Mouse (Mus musculus): ENCODE measurements around the gene Dpt. TPM values are rescaled to one million over a fixed set of nuclear protein-coding genes. Genes with fewer than 3 reads are reported as not detected.
"Not testable (repeated sequence)": the region's sequence is repeated elsewhere in the genome, so short reads cannot be mapped to it uniquely, and the experiment has no call there.

Dpt gene
- polyA plus RNA-seq, 1 experiment from 2014 or later, result 115 TPM

DNA sequence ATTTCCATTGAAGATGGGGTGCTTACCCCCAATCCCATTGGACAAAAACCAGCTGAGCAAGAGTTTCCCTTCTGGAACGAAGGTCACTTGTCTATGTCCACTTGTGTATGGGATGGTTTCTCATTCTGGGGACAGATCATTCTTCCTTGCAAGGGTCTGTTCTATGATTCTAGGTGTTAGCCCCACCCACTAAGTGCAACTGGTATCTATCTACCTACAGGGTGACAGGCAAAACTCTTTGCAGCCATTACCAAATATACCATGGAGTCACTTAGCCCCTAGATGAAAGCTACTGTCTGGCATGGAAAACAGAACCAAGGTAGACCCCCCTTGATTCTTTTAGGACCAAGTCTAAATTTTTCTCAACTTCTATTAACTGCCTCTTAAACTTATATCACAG lies 24.9 kb downstream of the Dpt start:
- ATAC-seq (ENCODE audit: insufficient number of reproducible peaks, low FRiP score, low TSS enrichment, low read depth), result no peak
- H3K4me1 ChIP-seq, result no peaks in the 10 kb centered on the region
- H3K4me3 ChIP-seq (replicated peaks), result no peak overlapping the region
- 83% methylated on average over 1 of the region's 1 CpGs for WGBS
- H3K9ac ChIP-seq, result no peak overlapping the region
- H3K9me3 ChIP-seq (replicated peaks), result no peaks in the 10 kb centered on the region
- no peaks in the 10 kb centered on the region for H3K27me3 ChIP-seq
- H3K36me3 ChIP-seq, result no peaks in the 10 kb centered on the region
- H3K4me2 ChIP-seq (replicated peaks), result no peak overlapping the region
- no peak overlapping the region for H3K27ac ChIP-seq (replicated peaks)

- Histone ChIP-seq H3K27ac (replicated peaks) (no peak overlapping the region), H3K4me2 (replicated peaks) (no peak overlapping the region), H3K36me3 (no peaks in the 10 kb centered on the region), H3K4me3 (replicated peaks) (no peak overlapping the region), H3K27me3 (no peaks in the 10 kb centered on the region), H3K4me1 (no peaks in the 10 kb centered on the region), H3K9ac (no peak overlapping the region), H3K9me3 (replicated peaks) (no peaks in the 10 kb centered on the region)
- WGBS, result 24% methylated on average over 3 of the region's 3 CpGs
- no peak for ATAC-seq (ENCODE audit: insufficient number of reproducible peaks, low FRiP score, low TSS enrichment, low read depth)
These were observed 25.4 kb downstream of the Dpt start for GRCm38 (mm10) chr1:164821821-164822220.

DNA sequence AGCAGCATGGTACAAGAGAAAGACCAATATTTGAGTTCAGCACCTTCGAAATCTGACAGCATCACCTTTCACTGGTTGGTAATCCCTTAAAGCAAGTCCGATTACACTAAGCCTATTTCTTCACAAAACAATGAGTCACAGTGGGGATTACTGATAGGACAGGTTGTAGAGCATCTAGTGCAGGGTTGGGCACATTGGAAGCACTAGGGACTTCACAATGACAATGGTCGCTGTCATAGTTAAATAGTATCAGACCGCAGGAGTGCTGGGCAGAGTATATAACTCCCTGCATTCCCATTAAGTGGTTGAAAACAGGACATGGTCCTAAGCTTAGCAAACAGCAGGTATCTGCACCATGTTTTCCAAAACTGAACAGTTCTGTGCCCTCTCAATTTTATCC lies 25.8 kb downstream of the Dpt start:
- H3K36me3 ChIP-seq, result no peaks in the 10 kb centered on the region
- H3K9ac ChIP-seq, result no peak overlapping the region
- H3K27ac ChIP-seq (replicated peaks), result no peak overlapping the region
- H3K27me3 ChIP-seq, result no peaks in the 10 kb centered on the region
- no peaks in the 10 kb centered on the region for H3K4me1 ChIP-seq
- no peak for ATAC-seq (ENCODE audit: insufficient number of reproducible peaks, low FRiP score, low TSS enrichment, low read depth)
- H3K4me2 ChIP-seq (replicated peaks), result no peak overlapping the region
- no peaks in the 10 kb centered on the region for H3K9me3 ChIP-seq (replicated peaks)
- WGBS, result 67% methylated on average over 4 of the region's 4 CpGs
- H3K4me3 ChIP-seq (replicated peaks), result no peak overlapping the region

DNA sequence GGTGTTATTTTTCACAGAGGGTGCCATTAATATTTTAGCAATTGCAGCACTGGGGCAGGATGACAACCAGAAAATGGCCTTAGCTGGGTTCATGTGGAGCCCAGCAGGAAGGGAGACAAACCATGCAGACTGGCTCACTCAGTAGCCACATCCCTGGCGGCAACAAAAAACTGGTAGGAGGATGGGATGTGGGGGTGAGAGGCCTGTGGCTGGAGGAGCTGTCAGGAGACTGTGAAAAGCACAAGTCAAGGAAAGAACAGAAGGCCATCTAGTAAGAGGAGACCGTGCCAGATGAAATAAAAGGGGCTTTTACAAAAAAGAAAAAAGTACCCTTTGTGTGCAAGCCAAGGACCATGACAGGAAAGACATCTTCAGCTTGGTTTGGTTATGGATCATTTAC lies 28.5 kb downstream of the Dpt start:
- Histone ChIP-seq H3K4me2 (replicated peaks) (no peak overlapping the region), H3K9ac (no peak overlapping the region), H3K9me3 (replicated peaks) (no peaks in the 10 kb centered on the region), H3K27me3 (no peaks in the 10 kb centered on the region), H3K36me3 (no peaks in the 10 kb centered on the region), H3K4me3 (replicated peaks) (no peak overlapping the region), H3K4me1 (no peaks in the 10 kb centered on the region), H3K27ac (replicated peaks) (no peak overlapping the region)
- no peak for ATAC-seq (ENCODE audit: insufficient number of reproducible peaks, low FRiP score, low TSS enrichment, low read depth)
- 36% methylated on average over 2 of the region's 2 CpGs for WGBS

DNA sequence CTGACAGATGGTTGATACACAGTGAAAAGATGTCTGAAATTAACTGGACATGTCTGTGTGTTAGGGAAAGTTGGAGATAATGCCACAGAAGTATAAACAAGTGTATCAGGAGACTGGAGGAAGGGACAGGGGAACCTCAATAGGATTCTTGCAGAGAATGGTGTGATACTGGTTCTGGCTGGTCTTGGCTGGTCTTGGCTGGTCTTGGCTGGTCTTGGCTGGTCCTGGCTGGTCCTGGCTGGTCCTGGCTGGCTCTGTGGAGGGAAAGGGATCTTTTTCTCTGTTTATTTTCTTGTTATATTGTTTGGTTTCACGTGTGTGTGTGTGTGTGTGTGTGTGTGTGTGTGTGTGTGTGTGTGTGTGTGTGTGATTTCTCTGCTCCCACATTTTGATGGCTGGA lies 33.4 kb downstream of the Dpt start:
- no peaks in the 10 kb centered on the region for H3K9me3 ChIP-seq (replicated peaks)
- H3K4me3 ChIP-seq (replicated peaks), result no peak overlapping the region
- no peak overlapping the region for H3K4me2 ChIP-seq (replicated peaks)
- 36% methylated on average over 1 of the region's 1 CpGs for WGBS
- H3K27me3 ChIP-seq, result no peaks in the 10 kb centered on the region
- no peak for ATAC-seq (ENCODE audit: insufficient number of reproducible peaks, low FRiP score, low TSS enrichment, low read depth)
- no peaks in the 10 kb centered on the region for H3K4me1 ChIP-seq
- H3K9ac ChIP-seq, result no peak overlapping the region
- H3K27ac ChIP-seq (replicated peaks), result no peak overlapping the region
- H3K36me3 ChIP-seq, result no peaks in the 10 kb centered on the region

DNA sequence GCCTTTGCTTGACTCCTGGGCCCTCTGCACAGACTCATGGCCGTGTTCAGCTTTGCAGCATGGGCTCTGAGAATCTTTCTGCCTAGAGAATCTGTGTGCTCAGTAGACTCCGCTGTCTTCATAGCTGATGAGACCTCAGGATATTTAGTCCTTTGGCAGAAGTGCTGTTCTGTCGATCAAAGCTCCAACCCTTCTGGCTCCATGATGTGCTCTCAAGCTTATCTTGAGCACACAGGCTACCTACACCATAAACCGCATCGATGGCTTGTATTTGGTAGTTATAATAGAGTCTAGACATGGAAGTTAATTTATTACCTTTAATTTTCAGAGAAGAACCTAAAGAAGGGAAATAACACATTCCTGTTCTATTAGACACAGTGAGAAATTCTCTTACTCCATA lies 36.0 kb downstream of the Dpt start:
- no peak overlapping the region for H3K4me3 ChIP-seq (replicated peaks)
- no peaks in the 10 kb centered on the region for H3K4me1 ChIP-seq
- H3K9me3 ChIP-seq (replicated peaks), result no peaks in the 10 kb centered on the region
- H3K4me2 ChIP-seq (replicated peaks), result no peak overlapping the region
- no peak for ATAC-seq (ENCODE audit: insufficient number of reproducible peaks, low FRiP score, low TSS enrichment, low read depth)
- H3K27ac ChIP-seq (replicated peaks), result no peak overlapping the region
- no peaks in the 10 kb centered on the region for H3K36me3 ChIP-seq
- H3K27me3 ChIP-seq, result no peaks in the 10 kb centered on the region
- H3K9ac ChIP-seq, result no peak overlapping the region
- WGBS, result 87% methylated on average over 5 of the region's 5 CpGs

DNA sequence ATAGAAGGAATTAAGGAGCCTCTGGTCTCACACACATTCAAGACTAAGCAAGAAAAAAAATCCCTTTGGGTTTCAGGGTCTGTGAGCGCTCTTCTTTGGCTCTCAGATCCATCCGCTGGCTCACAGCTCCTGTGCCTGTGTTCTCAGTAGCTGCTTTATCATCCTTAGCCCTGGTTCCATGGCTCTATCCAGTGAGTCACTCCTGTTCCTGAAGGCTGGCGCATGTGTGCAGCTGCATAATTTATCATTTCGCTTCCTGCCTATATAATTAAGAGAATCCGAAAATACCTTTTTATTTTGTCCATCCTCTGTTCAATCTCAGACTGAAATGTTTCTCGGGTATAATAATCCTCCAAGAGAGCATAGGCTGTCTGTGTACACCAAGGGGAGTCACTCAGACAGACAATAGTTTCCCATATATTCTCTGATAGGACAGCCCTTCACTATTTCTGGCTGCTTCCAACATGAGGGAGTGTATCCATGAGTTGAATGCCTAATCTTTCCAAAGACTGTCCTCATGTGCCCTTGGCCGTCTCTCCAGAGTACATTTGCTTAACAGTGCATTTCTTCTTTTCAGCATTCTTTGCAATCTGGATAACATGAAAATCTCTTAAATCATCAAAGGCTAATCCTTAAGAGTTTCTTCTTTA lies 52.3 kb downstream of the Dpt start:
- ATAC-seq (ENCODE audit: insufficient number of reproducible peaks, low FRiP score, low TSS enrichment, low read depth), result no peak
- no peak overlapping the region for H3K27ac ChIP-seq (replicated peaks)
- H3K4me3 ChIP-seq (replicated peaks), result no peak overlapping the region
- H3K9ac ChIP-seq, result no peak overlapping the region
- H3K9me3 ChIP-seq (replicated peaks), result no peaks in the 10 kb centered on the region
- H3K4me2 ChIP-seq (replicated peaks), result no peak overlapping the region
- no peaks in the 10 kb centered on the region for H3K27me3 ChIP-seq
- WGBS, result 82% methylated on average over 7 of the region's 7 CpGs
- H3K4me1 ChIP-seq, result no peaks in the 10 kb centered on the region
- H3K36me3 ChIP-seq, result no peaks in the 10 kb centered on the region

GRCm38 (mm10) chr1:164855700-164856099 lies 59.3 kb downstream of the Dpt start:
- not testable (repeated sequence) for H3K4me3 ChIP-seq (replicated peaks); H3K9ac ChIP-seq; H3K4me2 ChIP-seq (replicated peaks); H3K4me1 ChIP-seq; H3K27ac ChIP-seq (replicated peaks); H3K36me3 ChIP-seq; H3K27me3 ChIP-seq; H3K9me3 ChIP-seq (replicated peaks); ATAC-seq (ENCODE audit: insufficient number of reproducible peaks, low FRiP score, low TSS enrichment, low read depth)
- WGBS, result 70% methylated on average over 2 of the region's 2 CpGs

DNA sequence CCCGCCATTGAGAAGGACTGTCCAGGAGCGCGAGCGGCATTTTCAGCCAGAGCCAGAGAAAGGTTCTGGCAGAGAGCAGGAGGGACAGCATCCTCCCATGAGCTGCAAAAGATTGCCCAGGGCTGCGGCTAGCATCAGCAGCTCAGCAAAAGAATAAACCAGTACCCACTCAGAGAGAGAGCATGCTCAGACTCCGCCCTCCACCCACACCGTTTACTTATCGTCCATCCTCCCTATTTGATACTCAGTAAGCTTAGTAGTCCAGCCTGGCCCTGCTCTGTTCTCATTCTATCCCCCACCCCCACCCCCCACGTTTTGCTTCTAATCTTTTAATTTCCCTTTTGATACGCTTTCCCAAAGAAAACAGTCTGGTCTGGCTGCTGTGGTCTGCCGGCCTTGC lies 63.5 kb downstream of the Dpt start:
- Histone ChIP-seq H3K9ac (no peak overlapping the region), H3K27me3 (no peaks in the 10 kb centered on the region), H3K4me3 (replicated peaks) (no peak overlapping the region), H3K27ac (replicated peaks) (no peak overlapping the region), H3K4me1 (0 out of 2 replicates have a peak, but pooled peaks cover 6% of the 10 kb centered on the region), H3K4me2 (replicated peaks) (no peak overlapping the region), H3K36me3 (no peaks in the 10 kb centered on the region), H3K9me3 (replicated peaks) (no peaks in the 10 kb centered on the region)
- WGBS, result 57% methylated on average over 11 of the region's 11 CpGs
- no peak for ATAC-seq (ENCODE audit: insufficient number of reproducible peaks, low FRiP score, low TSS enrichment, low read depth)

GRCm38 (mm10) chr1:164860782-164861181 lies 64.3 kb downstream of the Dpt start:
- H3K27ac ChIP-seq (replicated peaks), result no peak overlapping the region
- H3K9me3 ChIP-seq (replicated peaks), result no peaks in the 10 kb centered on the region
- ATAC-seq (ENCODE audit: insufficient number of reproducible peaks, low FRiP score, low TSS enrichment, low read depth), result no peak
- no peaks in the 10 kb centered on the region for H3K27me3 ChIP-seq
- no peaks in the 10 kb centered on the region for H3K36me3 ChIP-seq
- H3K4me3 ChIP-seq (replicated peaks), result no peak overlapping the region
- no peak overlapping the region for H3K4me2 ChIP-seq (replicated peaks)
- no peak overlapping the region for H3K9ac ChIP-seq
- 0 out of 2 replicates have a peak, but pooled peaks cover 6% of the 10 kb centered on the region for H3K4me1 ChIP-seq
- WGBS, result 80% methylated on average over 2 of the region's 2 CpGs

DNA sequence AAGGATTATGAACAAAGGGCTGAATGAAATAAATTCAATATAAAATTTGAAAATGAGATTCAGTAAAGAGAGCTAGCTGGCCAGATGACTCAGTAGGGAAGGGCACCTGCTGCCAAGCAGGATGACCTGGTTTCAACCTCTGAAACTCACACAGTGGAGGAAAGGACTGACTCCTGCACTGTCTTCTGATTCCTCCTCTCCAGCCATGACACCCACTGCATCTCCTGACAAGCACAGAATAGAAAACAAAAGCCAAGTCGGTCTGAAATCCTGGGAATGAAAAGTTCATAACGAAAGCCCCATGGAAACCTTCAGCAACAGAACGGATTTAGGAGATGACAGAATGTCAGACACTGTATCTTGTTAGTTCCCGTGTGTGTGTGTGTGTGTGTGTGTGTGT lies 65.1 kb downstream of the Dpt start:
- Histone ChIP-seq H3K4me1 (0 out of 2 replicates have a peak, but pooled peaks cover 6% of the 10 kb centered on the region), H3K9ac (no peak overlapping the region), H3K4me2 (replicated peaks) (no peak overlapping the region), H3K27ac (replicated peaks) (no peak overlapping the region), H3K36me3 (no peaks in the 10 kb centered on the region), H3K27me3 (no peaks in the 10 kb centered on the region), H3K9me3 (replicated peaks) (no peaks in the 10 kb centered on the region), H3K4me3 (replicated peaks) (no peak overlapping the region)
- WGBS, result 68% methylated on average over 4 of the region's 4 CpGs
- no peak for ATAC-seq (ENCODE audit: insufficient number of reproducible peaks, low FRiP score, low TSS enrichment, low read depth)

Data from embryonic facial prominence, embryonic 15.5 days (tissue).